Mouse (Mus musculus) limb, embryonic 15.5 days (tissue): Measurements from ENCODE around the gene Prkar1b. TPM values are rescaled to one million over a fixed set of nuclear protein-coding genes. Genes with fewer than 3 reads are reported as not detected.
A peak's percentile ranks its signal among the peaks of the same experiment; 100 is the strongest.

Source experiments
- ATAC-seq: fragments of 200-750 bp; cut with Nextera tagmentation; 2 replicates; pipeline ENCODE4 v1.8.0; 2017; ENCODE audit warnings: low read depth, moderate TSS enrichment; ENCODE audit not compliant: insufficient number of reproducible peaks, low FRiP score, low TSS enrichment
- H3K27ac ChIP-seq: fragments of 300-500 bp; sonication (generic); 2 replicates; pipeline ENCODE4 v1.5.1; 2015; ENCODE audit warnings: moderate library complexity, mild to moderate bottlenecking, inconsistent platforms
- H3K27me3 ChIP-seq: fragments of 300-500 bp; sonication (generic); 2 replicates; pipeline ENCODE4 v1.6.1; 2015; ENCODE audit warnings: inconsistent platforms
- H3K36me3 ChIP-seq: fragments of 300-500 bp; sonication (generic); 2 replicates; pipeline ENCODE4 v1.6.1; 2015; ENCODE audit warnings: inconsistent platforms
- H3K4me1 ChIP-seq: fragments of 300-500 bp; sonication (generic); 2 replicates; pipeline ENCODE4 v1.6.1; 2015; ENCODE audit warnings: inconsistent platforms
- H3K4me2 ChIP-seq: fragments of 300-500 bp; sonication (generic); 2 replicates; pipeline ENCODE4 v1.6.1; 2015; ENCODE audit warnings: mild to moderate bottlenecking, inconsistent platforms
- H3K4me3 ChIP-seq: fragments of 300-500 bp; sonication (generic); 2 replicates; pipeline ENCODE4 v1.5.1; 2015; ENCODE audit warnings: mild to moderate bottlenecking, inconsistent platforms
- H3K9ac ChIP-seq: fragments of 300-500 bp; sonication (generic); 2 replicates; pipeline ENCODE4 v1.6.1; 2015; ENCODE audit warnings: inconsistent platforms
- H3K9me3 ChIP-seq: fragments of 300-500 bp; sonication (generic); 2 replicates; pipeline ENCODE4 v1.6.1; 2016; ENCODE audit warnings: inconsistent platforms
- WGBS: fragments of 180-500 bp; shearing (Covaris S2); methylation state at CpG from one replicate; pipeline ENCODE4 v1.1.7; 2015; 5-methylcytosine and 5-hydroxymethylcytosine counted together
- polyA plus RNA-seq: library from polyadenylated mRNA; unstranded; fragments of >200 nt; fragmentation: Nextera tagmentation; extraction: Ambion mirVana; gene quantifications from 2 replicates; pipeline ENCODE4 v1.2.1, GENCODE M21; 2015

Prkar1b gene
- polyA plus RNA-seq, 1 experiment from 2014 or later: 19.2 TPM

DNA sequence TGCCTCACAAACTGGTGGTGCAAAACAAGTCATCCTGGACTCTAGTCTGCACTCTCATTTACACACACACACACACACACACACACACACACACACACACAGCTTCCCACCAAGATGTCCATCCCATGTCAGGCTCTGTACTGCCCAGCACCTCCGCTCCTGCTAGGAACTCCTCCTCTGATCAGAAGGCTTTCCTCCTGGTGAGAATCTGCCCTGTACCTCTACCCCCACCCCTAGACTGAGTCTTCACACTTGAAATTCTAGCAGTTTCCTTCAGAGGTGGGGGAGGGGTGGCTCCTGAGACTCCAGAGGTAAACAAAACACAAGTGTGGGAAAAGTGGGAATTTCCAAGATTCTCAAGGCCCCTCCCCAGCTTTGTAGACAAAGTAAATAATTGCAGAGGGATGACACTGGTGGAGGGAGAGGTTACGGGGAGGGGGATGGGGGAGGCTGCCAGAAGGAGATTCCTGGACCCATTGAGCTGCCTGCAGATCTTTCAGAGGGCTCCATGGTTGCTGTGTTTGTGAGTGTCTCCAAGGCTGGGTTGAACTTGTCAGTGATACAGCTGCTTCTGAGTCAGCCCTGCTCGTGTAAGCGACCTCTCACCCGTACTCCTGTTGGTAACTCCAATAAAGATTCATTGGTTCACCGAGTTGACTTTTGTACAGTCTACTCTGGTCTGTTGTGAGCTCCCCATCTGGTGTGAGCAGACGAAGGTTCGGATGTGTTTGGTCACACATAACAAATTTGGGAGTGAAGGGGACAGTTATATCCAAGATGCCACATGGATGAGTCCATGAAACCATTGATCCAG, 54.3 kb downstream of the Prkar1b start:
- H3K27me3 ChIP-seq: no peaks in the 10 kb centered on the region
- no peaks in the 10 kb centered on the region for H3K9me3 ChIP-seq
- no peak for ATAC-seq
- no peak overlapping the region for H3K9ac ChIP-seq
- WGBS: 74% methylated on average over 8 of the region's 8 CpGs
- no peak overlapping the region for H3K27ac ChIP-seq
- no peak overlapping the region for H3K4me3 ChIP-seq
- no peaks in the 10 kb centered on the region for H3K36me3 ChIP-seq
- H3K4me2 ChIP-seq: no peak overlapping the region
- H3K4me1 ChIP-seq: peaks cover 10% of the 10 kb centered on the region

DNA sequence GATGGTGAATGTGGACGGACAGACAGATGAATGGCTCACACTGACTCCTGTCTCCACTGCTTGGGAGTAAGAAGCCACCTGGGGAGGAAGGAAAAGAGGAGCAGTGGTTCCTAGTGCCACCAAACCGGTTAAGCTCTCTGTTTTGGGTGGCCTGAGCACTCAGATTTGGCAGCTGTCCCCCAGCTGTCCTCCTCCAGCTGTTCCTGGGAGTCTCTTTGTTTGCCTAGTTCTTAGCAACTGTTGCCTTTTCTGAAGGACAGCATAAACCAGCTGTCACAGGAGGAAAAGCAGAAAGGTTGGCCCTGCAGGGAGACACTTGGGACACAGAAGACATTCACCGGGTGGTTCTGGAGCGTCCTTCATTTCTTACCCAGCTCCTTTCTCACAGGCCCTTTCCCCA, 56.3 kb downstream of the Prkar1b start:
- Histone ChIP-seq H3K4me1 (peaks cover under 1% of the 10 kb centered on the region; the same call in 1 of the 2 replicates), H3K9ac (no peak overlapping the region), H3K4me3 (no peak overlapping the region), H3K27me3 (no peaks in the 10 kb centered on the region), H3K36me3 (no peaks in the 10 kb centered on the region), H3K27ac (no peak overlapping the region), H3K4me2 (no peak overlapping the region), H3K9me3 (no peaks in the 10 kb centered on the region)
- 73% methylated on average over 4 of the region's 4 CpGs for WGBS
- no peak for ATAC-seq

DNA sequence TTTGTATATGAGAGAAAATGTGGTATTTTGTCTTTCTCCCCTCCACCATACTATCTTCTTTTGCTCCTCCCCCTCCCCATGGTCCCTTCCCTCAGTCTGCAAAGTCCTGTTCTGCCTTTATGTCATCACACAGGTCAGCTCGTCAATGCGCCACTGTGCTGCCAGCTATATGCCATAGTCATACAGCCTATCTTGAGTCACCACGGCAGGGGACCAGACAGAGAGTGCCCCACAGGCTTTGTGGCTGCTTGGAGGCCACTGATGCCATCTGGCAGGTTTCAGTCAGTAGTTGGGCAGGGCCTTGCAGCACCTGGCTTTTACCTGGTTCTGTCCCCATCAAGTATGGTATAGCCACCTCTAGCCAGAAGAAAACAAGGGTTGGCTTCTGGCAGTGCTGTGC, 58.1 kb downstream of the Prkar1b start:
- H3K36me3 ChIP-seq: no peaks in the 10 kb centered on the region
- H3K4me2 ChIP-seq: no peak overlapping the region
- ATAC-seq: no peak
- no peaks in the 10 kb centered on the region; the same call in 1 of the 2 replicates for H3K4me1 ChIP-seq
- H3K4me3 ChIP-seq: no peak overlapping the region
- no peaks in the 10 kb centered on the region for H3K27me3 ChIP-seq
- H3K9ac ChIP-seq: no peak overlapping the region
- no peaks in the 10 kb centered on the region for H3K9me3 ChIP-seq
- H3K27ac ChIP-seq: no peak overlapping the region
- WGBS: 85% methylated on average over 3 of the region's 3 CpGs

DNA sequence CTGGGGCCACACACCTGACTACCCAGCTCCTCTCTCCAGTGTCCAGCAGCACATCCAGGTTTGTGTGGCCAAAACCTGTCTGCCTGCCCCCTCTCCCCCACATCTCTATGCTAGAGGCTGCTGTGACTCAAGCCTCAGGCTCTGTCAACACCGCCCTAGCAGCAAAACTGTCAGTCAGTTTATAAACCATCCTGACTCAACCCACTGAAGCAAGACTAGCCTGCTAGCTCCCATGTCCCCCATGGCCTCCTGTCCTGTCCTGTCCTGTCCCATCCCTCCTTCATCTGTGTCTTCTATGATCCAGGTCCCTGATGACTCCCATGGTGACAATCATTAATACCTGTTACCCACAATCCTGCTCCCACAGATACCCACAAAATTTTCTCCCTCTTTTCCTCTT, 59.6 kb downstream of the Prkar1b start:
- no peak for ATAC-seq
- H3K27me3 ChIP-seq: no peaks in the 10 kb centered on the region
- H3K36me3 ChIP-seq: no peaks in the 10 kb centered on the region
- no peak overlapping the region for H3K4me3 ChIP-seq
- no peaks in the 10 kb centered on the region; the same call in 1 of the 2 replicates for H3K4me1 ChIP-seq
- 76% methylated on average over 1 of the region's 1 CpGs for WGBS
- no peak overlapping the region for H3K4me2 ChIP-seq
- no peaks in the 10 kb centered on the region for H3K9me3 ChIP-seq
- H3K27ac ChIP-seq: no peak overlapping the region
- H3K9ac ChIP-seq: no peak overlapping the region

DNA sequence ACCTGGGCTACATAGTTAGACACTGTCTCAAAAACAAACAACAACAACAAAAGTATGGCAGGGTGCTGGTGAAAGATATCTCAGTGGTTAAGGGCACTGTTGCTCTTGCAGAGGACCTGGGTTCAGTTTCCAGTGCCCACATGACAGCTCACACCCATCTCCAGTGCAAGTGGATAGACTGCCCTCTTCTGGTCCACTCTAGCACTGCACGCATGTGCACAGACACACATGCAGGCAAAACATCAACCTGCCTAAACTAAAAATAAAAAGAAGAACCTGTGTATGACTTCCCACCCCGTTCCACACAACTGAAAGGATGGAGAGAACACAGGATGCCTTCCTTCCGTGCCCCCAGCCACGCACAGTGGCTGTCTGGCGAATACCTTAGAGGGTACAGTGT, 61.6 kb downstream of the Prkar1b start:
- H3K4me1 ChIP-seq: peaks cover 2% of the 10 kb centered on the region; the same call in 1 of the 2 replicates
- H3K4me2 ChIP-seq: no peak overlapping the region
- H3K27me3 ChIP-seq: no peaks in the 10 kb centered on the region
- no peak for ATAC-seq
- no peak overlapping the region for H3K27ac ChIP-seq
- no peak overlapping the region for H3K9ac ChIP-seq
- no peaks in the 10 kb centered on the region for H3K36me3 ChIP-seq
- WGBS: 87% methylated on average over 5 of the region's 5 CpGs
- no peaks in the 10 kb centered on the region for H3K9me3 ChIP-seq
- H3K4me3 ChIP-seq: no peak overlapping the region

DNA sequence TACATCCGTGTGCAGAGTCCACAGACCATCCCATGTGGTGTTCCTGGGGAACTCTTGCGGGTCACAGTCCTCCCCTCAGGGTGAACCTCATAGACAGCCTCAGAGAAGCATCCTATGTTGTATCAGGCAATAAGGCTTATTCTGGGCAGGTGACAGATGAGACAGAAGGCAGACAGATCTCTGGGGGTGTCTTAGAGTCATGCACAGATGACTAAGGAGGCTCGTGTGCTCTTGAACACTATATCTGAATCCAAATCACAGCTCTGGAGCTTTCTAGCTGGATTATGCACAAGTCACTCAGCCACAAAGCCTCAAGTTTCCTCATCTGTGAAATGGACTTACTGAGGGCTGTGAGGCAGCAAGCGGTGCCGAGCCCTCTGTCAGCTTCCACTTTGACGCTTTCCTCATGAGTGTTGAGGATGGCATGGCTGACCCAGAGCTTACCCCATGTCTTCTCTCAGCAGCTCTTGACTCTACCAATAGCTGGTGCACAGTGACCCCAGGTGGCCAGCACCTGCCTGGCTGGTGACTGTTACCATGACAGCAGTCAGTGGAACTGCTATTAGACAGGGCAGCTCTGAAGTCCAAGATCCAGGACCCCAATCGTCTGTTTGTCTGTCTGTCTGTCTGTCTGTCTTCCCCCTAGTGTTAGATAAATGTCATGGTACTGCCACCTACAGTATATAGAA, 64.8 kb downstream of the Prkar1b start:
- 71% methylated on average over 7 of the region's 7 CpGs for WGBS
- no peaks in the 10 kb centered on the region for H3K36me3 ChIP-seq
- no peak for ATAC-seq

DNA sequence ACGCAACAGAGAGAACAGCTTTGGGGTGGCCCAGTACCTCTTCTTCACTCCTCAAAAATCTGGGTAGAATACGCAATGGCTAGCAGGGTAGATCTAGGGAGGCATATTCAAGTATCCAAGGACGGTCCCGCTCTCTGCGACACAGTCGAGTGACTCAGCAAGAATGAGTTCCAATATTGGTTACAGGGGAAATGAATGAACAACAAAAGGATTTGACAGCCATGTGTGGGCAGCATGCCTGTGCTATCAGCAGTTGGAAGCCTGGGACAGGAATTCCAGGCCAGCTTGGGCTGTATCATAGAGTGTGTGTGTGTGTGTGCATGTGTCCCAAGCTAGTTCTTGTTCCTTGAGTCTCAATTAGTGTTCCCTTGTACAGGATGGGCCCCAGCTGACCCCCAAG, 65.5 kb downstream of the Prkar1b start:
- Histone ChIP-seq H3K9ac (0 out of 2 replicates have a peak overlapping the region, but pooled peaks have one; percentile 17), H3K36me3 (no peaks in the 10 kb centered on the region), H3K4me3 (no peak overlapping the region), H3K4me1 (peaks cover 7% of the 10 kb centered on the region; the same call in 1 of the 2 replicates), H3K27me3 (no peaks in the 10 kb centered on the region), H3K4me2 (no peak overlapping the region), H3K9me3 (no peaks in the 10 kb centered on the region), H3K27ac (no peak overlapping the region)
- 79% methylated on average over 6 of the region's 6 CpGs for WGBS
- no peak for ATAC-seq

More for the DNA sequence above, 64.8 kb downstream of the Prkar1b start:
- Histone ChIP-seq H3K4me2 (no peak overlapping the region), H3K9me3 (no peaks in the 10 kb centered on the region), H3K4me1 (peaks cover 7% of the 10 kb centered on the region; the same call in 1 of the 2 replicates), H3K9ac (no peak overlapping the region), H3K4me3 (no peak overlapping the region), H3K27ac (no peak overlapping the region), H3K27me3 (no peaks in the 10 kb centered on the region)

DNA sequence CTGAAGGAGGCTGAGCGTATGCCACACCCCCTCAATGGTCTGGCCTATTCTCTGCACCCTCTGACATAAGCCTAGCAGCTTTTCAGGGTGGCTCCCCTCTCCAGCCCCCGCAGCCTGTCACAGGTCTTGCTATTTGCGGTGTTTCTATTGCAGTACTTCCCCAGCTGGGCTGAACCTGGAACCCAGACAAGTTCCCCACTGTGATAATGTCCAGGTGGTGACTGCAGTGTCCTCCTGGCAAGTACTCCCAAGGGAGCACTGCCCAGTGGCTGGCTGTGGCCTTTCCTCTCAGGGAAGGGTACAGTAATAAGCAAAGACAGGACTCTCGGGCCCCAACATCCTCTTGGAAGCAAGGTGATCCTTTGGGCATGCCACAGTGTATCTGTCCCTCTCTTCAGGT, 66.0 kb downstream of the Prkar1b start:
- 0 out of 2 replicates have a peak overlapping the region, but pooled peaks have one; percentile 17 for H3K9ac ChIP-seq
- H3K36me3 ChIP-seq: no peaks in the 10 kb centered on the region
- no peak overlapping the region for H3K27ac ChIP-seq
- no peak overlapping the region for H3K4me2 ChIP-seq
- H3K27me3 ChIP-seq: no peaks in the 10 kb centered on the region
- ATAC-seq: no peak
- WGBS: 79% methylated on average over 4 of the region's 4 CpGs
- H3K9me3 ChIP-seq: no peaks in the 10 kb centered on the region
- no peak overlapping the region for H3K4me3 ChIP-seq
- H3K4me1 ChIP-seq: peaks cover 7% of the 10 kb centered on the region; the same call in 1 of the 2 replicates

DNA sequence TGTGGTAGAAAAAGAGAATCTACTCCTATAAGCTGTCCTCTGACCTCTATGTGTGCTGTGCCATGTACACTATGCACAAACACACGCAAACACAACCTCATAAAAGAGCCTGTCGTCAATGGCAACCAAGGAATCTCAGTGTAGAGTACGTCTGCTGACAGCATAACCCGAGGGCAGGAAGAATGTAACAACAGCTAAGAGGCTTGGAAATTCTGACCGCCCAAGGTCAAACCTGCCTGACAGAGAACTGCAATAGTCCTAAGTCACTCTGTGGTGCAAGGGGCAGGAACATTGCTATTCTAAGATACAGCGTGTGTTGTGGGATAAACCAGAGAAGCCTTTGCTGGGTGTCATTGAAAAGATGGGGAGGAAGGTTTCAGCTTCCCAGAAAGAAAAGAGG, 68.4 kb downstream of the Prkar1b start:
- no peak overlapping the region for H3K4me3 ChIP-seq
- ATAC-seq: no peak
- H3K27ac ChIP-seq: no peak overlapping the region
- H3K27me3 ChIP-seq: no peaks in the 10 kb centered on the region
- peaks cover 27% of the 10 kb centered on the region for H3K4me1 ChIP-seq
- H3K9ac ChIP-seq: no peak overlapping the region
- no peaks in the 10 kb centered on the region for H3K9me3 ChIP-seq
- 33% methylated on average over 6 of the region's 6 CpGs for WGBS
- no peaks in the 10 kb centered on the region for H3K36me3 ChIP-seq
- no peak overlapping the region for H3K4me2 ChIP-seq

DNA sequence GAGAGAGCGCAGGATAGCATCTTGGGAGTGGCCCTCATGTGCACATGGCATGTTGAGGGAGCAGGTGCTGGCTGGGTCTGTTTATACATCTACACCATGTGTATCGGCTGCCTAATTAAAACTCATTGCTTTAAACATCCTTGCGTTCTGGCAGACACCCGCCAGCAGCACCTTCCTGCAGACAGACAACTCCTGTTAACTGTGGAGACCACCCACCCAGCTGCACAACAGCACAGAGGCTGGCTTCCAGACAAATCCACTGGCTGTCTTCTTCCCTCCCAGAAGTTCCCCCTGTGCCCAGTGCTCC, 71.7 kb downstream of the Prkar1b start:
- Histone ChIP-seq H3K9ac (no peak overlapping the region), H3K4me2 (no peak overlapping the region), H3K9me3 (no peaks in the 10 kb centered on the region), H3K36me3 (no peaks in the 10 kb centered on the region), H3K27me3 (no peaks in the 10 kb centered on the region), H3K4me1 (peaks cover 39% of the 10 kb centered on the region), H3K4me3 (no peak overlapping the region), H3K27ac (no peak overlapping the region)
- no peak for ATAC-seq
- 39% methylated on average over 4 of the region's 4 CpGs for WGBS

DNA sequence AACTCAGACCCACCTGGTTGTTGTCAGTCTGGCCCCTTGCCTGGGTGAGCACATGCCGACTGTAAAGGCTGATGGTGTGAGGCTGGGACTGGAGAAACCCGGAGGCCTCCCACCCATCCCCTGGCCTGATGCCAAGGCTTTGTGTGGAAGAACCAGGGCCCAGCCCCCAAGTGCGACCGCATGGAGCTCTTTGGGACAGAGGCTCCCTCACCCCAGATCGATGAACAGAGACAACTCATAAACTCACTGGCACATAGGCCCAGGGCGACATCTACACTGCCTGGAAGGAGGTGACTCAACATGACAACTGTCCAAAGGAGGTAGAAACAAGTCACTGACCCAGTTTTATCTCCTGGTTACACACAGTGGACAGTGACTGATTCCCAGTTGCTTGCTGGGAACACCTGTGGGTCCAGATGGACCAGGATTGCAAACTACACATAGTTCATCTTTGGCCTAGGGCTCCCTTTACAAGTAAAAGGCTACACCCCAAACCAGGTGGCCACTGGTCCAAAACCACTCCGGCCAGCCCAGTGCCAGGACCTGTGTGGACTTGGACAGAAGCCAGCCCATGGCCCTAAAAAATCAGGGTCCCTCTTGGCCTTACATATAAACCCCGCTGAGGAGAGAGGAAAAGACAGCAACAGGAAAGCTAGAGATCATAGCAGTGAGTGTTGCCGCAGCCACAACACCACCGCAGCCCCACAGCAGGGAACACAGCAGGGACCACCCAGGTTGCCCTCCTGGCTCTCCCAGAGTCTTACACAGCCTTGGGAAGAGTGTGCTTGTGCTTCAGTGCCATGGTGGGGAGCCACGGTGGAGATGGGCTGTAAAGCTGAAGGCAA, 72.3 kb downstream of the Prkar1b start:
- H3K27ac ChIP-seq: no peak overlapping the region
- no peaks in the 10 kb centered on the region for H3K27me3 ChIP-seq
- no peaks in the 10 kb centered on the region for H3K9me3 ChIP-seq
- H3K9ac ChIP-seq: no peak overlapping the region
- WGBS: 32% methylated on average over 11 of the region's 11 CpGs
- peaks cover 39% of the 10 kb centered on the region for H3K4me1 ChIP-seq
- no peaks in the 10 kb centered on the region for H3K36me3 ChIP-seq
- no peak overlapping the region for H3K4me3 ChIP-seq
- H3K4me2 ChIP-seq: no peak overlapping the region
- 0 out of 2 replicates have a peak, but pooled peaks have one; percentile 5 for ATAC-seq
